Mouse (Mus musculus) left cerebral cortex, postnatal 36 days (tissue): ENCODE measurements around the gene Dhx9. TPM values are rescaled to one million over a fixed set of nuclear protein-coding genes. Genes with fewer than 3 reads are reported as not detected.
"Not testable (repeated sequence)": the region's sequence is repeated elsewhere in the genome, so short reads cannot be mapped to it uniquely, and the experiment has no call there.

ENCODE experiments used
- DNase-seq, 2 experiments: peaks; one replicate each; pipeline ENCODE4 v3.0.0; 2021 to 2022; ENCODE audit warnings: low spot score in 2 of 2, mixed read lengths in 1 of 2
- intact Hi-C: fragments of 180-260 bp; cut with DNase I; formaldehyde crosslinking; loops from one replicate; pipeline ENCODE4 v1.15.1; 2025
- total RNA-seq, 2 experiments: library from RNA; stranded (reverse); gene quantifications; 2 replicates each; pipeline ENCODE4 v1.2.3; 2021

Dhx9 gene
- total RNA-seq, 2 experiments from 2014 or later = 88.2 to 108 TPM

DNA sequence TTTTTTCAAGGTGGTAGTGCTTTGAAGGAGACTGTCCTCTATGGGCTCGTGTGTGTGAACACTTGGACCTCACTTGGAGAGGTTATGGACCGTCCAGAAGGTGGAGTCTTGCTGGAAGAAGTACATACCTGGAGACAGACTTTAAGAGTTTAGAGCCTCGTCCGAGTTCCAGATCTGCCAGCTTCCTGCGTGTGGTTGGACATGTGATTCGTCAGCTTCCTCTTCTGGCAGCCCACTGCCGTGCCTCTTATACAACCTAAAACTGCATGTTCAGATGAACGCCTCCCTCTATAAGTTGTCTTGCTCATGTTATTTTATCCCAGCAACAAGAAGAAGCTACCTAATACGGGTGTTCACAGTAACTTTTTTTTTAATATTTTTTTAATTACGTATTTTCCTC, 55.8 kb downstream of the Dhx9 start:
- intact Hi-C loops = no loop called here
- no peak for DNase-seq

DNA sequence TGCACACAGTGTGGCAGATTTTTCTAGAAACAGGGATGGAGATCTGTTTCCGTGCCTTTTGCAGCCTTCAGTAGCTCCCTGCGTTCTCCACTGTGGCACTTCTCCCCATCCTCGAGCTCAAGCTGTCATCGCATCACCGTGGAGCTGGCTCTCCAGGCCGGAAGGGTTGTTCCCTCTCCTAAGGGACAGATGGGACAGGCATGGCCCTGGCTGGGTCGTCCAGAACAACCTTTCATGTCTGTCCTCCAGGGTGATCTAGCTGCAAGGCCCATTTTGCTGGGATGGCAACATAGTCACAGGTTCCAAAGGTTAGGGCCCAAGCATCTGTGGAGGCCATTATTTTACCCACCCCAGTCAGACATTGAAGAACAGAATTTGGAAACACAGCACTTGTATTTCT, 56.3 kb downstream of the Dhx9 start:
- DNase-seq = no peak
- intact Hi-C loops = no loop called here

DNA sequence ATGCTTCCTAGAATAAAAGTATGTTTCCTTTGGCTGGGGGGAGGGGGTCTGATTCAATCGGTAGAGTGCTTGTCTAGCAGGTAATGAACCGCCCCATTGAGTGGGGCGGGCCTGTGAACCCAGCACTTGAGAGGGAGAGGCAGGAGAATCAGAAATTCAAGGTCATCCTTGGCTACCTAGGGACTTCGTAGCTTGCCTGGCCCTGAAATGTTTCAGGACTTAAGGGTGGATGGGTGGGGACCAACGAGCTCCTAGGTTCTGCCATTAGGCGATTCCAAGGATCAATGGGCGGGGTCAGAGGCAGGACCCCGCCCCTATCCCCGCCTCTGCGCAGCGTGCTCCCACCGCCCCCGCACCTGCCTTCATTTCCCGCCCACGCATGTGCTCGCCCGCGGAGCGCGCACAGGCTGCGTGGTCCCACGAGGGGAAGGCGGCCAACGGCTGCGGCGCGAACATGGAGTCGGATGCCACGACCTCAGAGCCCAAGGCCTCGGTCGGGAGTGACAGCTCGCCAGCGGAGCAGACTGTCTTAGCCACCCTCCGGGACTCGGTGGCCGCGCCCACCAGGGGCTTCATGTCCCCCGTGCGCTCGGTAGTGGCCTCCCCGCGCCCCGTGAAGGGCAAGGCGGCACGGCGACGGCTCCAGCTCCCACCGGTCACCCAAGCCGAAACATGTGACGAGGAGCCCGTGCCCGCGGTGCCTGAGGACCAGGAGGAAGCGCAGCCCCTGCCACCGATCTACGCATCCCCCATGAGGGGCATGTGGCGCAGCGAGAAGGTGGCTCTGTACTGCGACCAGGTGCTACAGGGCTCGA, 62.5 kb downstream of the Dhx9 start, which contains the start of gene Shcbp1l:
TSS of gene Shcbp1l (plus strand) at position 393 of the 815 bp plus-strand sequence.
- peak; percentile 65 to 66 for DNase-seq
- intact Hi-C loops = no loop called here

DNA sequence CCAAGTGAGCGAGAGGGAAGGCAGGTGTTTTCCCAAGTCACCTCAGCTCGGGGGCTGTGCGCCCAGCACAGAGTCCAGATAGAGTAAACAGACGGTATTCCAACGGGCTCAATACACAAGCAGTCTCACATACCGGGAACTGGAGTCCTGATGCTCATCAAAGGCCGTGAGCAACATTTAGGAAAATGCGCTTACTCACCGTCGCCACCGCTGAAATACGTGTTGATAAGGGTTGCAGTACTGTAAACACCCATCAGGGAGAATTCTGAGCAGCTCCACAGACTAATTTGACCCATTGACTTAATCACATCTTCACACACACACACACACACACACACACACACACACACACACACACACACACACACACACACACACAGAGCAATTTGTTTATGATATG, 63.2 kb downstream of the Dhx9 start:
- intact Hi-C loops = no loop called here
- no peak for DNase-seq

DNA sequence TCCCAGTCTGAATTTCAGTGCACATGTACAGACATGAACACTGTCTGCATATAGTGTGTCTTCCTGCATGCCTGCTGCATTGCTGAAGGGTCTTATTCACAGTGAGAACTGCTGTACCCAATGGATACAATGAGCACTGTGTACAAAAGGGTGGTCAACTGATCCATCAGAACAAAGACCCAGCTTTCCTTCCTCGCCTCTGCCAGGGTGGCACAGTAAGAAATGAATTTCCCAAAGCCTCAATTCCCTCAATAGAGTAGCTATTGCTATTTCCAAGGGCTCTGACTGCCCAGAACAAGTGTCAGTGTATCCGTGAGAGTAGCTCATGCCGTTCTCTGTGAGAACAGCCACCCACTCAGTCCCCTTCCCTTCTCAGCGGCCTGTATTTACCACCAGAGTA, 69.7 kb downstream of the Dhx9 start:
- DNase-seq, intact Hi-C loops: not testable (repeated sequence)

DNA sequence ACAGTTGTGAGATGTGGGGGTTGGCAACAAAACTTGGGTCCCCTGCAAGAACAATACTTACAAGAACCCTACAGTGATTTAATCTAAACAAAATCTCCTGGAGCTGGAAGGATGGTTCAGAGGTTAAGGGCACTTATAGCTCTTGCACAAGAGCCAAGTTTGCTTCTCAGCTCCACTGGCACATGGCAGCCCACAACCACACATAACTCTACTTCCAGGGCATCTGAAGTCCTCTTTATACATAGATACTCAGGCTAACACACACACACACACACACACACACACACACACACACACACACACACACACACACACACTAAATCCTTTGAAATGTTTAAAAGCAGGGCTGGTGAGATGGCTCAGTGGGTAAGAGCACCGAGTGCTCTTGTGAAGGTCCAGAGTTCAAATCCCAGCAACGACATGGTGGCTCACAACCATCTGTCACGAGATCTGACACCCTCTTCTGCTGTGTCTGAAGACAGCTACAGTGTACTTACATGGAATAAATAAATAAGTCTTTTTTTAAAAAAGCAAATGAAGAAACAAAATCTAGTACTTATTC, 71.1 kb downstream of the Dhx9 start:
- DNase-seq, intact Hi-C loops: not testable (repeated sequence)

DNA sequence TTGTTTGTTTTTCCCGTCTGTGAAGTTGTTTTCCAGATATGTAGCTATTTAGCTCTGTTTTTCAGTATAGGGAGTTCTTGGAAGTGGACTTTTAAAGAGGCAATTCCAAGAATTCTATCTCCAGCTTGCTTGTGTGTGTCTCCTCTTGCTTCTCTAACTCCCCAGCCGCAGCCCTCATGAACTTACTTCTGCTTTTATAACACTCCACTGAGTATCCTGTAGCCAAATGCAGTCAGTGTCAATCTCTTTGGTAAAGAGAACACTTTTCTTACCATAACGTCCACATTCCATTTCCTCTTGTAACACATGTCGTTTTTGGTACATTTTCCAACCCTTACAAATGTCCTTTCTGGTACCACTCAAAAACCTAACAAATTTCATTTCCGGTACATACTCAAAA, 71.7 kb downstream of the Dhx9 start:
- intact Hi-C loops, DNase-seq: not testable (repeated sequence)

DNA sequence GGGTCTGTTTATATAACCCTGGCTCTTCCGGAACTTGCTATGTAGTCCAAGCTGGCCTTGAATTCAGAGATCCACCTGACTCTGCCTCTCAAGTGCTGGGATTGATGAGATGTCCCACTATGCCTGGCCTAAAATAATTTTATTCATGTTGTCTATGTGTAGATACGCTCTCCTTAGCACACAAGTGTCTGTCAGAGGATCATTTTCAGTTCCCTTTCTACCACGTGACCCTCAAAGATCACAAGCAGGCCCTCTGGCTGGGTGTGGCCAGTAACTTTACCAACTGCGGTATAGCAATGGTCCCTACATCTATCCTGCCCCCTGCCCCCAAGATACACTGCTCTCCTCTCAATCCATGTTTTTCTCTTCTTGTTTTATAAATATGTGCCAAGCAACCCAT, 72.5 kb downstream of the Dhx9 start:
- intact Hi-C loops = no loop called here
- no peak for DNase-seq

DNA sequence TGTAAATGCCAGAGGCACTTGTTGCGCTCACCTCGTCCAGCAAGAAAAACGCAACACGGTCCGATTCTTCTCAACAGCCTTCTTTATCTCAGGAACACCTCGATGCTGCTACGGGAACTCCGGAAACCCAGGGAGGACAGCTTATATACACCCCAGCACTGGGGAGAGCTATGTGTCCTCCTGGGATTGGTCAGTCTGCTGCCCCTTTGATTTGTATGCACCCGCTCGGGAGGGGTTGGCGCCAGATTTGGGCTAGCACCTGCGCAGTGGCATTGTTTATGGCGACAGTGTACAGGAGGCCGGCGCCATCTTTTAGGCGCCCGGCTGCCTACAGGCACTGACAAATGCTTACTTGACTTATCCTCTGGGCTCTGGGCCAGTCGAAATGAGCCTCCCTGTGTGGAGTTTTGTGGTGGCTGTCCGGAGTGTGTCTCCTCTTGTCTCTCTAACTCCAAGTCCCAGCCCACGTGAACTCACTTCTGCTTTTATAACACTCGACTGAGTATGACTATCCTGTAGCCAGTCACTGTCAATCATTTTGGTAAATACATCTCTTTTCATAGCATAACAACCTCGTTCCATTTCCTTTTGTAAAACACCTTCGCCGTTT, 73.2 kb downstream of the Dhx9 start:
- peak; percentile 67 to 68 for DNase-seq
- intact Hi-C loops = not testable (repeated sequence)

DNA sequence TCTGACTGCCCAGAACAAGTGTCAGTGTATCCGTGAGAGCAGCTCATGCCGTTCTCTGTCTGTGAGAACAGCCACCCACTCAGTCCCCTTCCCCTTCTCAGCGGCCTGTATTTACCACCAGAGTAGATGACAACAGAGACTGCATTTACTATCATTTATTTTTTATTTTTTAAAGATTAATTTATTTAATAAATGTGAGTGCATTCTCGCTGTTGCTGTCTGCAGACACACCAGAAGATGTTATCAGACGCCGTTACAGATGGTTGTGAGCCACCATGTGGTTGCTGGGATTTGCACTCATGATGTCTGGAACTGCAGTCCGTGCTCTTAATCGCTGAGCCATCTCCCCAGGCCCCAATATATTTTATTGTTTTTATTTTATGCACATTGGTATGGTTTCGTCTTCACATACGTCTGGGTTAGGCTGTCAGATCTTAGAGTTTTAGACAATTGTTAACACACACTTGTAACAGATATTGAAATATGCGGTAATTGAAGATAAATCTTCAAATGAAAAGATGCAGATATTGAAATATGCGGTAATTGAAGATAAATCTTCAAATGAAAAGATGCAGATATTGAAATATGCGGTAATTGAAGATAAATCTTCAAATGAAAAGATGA, 74.0 kb downstream of the Dhx9 start:
- peak; percentile 22 to 34 for DNase-seq
- intact Hi-C loops = not testable (repeated sequence)

DNA sequence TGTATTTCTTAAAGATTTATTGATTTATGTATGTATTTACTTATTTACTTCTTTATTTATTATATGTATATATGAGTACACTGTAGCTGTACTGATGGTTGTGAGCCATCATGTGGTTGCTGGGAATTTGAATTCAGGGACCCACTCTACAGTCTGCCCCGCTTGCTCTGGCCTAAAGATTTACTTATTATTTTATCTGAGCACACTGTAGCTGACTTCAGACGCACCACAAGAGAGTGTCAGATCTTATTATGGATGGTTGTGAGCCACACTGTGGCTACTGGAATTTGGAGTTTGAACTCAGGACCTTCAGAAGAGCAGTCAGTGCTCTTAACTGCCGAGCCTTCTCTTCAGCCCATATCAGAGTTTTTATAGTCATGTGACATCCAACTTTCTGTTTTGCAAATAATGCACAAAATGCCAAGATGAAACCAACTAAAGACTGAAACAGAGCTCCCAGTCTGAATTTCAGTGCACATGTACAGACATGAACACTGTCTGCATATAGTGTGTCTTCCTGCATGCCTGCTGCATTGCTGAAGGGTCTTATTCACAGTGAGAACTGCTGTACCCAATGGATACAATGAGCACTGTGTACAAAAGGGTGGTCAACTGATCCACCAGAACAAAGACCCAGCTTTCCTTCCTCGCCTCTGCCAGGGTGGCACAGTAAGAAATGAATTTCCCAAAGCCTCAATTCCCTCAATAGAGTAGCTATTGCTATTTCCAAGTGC, 74.6 kb downstream of the Dhx9 start:
- intact Hi-C loops, DNase-seq: not testable (repeated sequence)

DNA sequence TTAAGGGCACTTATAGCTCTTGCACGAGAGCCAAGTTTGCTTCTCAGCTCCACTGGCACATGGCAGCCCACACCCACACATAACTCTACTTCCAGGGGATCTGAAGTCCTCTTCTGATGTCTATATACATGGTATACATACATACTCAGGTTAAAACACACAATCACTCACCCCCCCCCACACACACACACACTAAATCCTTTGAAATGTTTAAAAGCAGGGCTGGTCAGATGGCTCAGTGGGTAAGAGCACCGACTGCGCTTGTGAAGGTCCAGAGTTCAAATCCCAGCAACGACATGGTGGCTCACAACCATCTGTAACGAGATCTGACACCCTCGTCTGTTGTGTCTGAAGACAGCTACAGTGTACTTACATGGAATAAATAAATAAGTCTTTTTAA, 75.7 kb downstream of the Dhx9 start:
- DNase-seq = no peak
- intact Hi-C loops = no loop called here

DNA sequence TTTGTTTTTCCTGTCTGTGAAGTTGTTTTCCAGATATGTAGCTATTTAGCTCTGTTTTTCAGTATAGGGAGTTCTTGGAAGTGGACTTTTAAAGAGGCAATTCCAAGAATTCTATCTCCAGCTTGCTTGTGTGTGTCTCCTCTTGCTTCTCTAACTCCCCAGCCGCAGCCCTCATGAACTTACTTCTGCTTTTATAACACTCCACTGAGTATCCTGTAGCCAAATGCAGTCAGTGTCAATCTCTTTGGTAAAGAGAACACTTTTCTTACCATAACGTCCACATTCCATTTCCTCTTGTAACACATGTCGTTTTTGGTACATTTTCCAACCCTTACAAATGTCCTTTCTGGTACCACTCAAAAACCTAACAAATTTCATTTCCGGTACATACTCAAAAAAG, 76.5 kb downstream of the Dhx9 start:
- intact Hi-C loops, DNase-seq: not testable (repeated sequence)

DNA sequence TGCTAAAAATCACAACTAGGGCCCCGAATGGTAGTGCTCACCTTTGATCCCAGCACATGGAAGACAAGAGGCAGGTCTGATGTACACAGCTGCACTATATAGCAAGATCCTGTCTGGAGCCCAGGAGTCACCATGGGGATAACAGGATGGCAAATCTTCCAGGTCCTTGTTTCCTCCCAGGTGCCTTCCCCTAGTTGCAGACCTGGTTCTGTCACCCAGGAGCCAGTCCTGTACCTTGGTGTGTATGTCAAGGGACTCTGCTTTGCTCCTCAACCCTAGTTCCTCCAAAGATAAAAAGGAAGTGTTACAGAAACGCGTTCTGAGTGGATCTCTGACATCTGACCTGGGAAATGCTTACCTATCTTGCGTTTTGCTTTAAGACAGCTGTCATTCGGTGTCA, 79.2 kb downstream of the Dhx9 start:
- DNase-seq, intact Hi-C loops: not testable (repeated sequence)

DNA sequence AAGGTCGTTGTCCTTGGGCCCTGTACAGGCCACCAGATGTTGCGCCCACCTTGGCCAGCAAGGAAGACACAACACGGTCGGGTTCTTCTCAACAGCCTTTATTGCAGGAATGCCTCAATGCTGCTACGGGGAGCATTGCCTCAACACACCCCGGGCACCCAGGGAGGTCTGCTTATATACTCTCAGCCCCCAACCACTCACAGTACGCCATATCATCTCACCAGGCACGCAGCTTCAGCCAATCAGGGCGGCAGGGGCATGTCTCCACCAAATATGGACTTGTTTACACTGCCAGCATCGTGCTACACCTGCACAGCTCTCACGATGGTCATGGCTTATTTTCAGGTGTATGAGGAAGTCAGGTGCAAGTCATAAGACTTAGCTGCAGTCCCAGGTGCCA, 79.8 kb downstream of the Dhx9 start:
- intact Hi-C loops, DNase-seq: not testable (repeated sequence)

Other genes with a start within 250 kb of the Dhx9 start
- gene Lamc1, start 154.9 kb downstream of the Dhx9 start, total RNA-seq = 10 to 100 TPM; 27.0 to 28.7 TPM
- 1 to 10 TPM; 2.3 to 3.1 TPM for gene Shcbp1l, start 62.5 kb downstream of the Dhx9 start, total RNA-seq
- 1 to 10 TPM; 3.8 to 6.1 TPM for gene Npl, start 62.4 kb upstream of the Dhx9 start, total RNA-seq
- 10 to 100 TPM; 61.6 to 65.5 TPM for gene Rgs8, start 165.4 kb upstream of the Dhx9 start, total RNA-seq